Mouse (Mus musculus) midbrain, embryonic 14.5 days (tissue): ENCODE measurements around the gene Arhgef15. TPM values are rescaled to one million over a fixed set of nuclear protein-coding genes. Genes with fewer than 3 reads are reported as not detected.

Experiments
- ATAC-seq: fragments of 200-750 bp; cut with Nextera tagmentation; 2 replicates; pipeline ENCODE4 v1.8.0; 2017; ENCODE audit warnings: moderate number of reproducible peaks, moderate library complexity; ENCODE audit not compliant: low FRiP score, low TSS enrichment
- DNase-seq: peaks from one replicate; pipeline ENCODE4 v3.0.0-alpha.2; 2015
- H3K27ac ChIP-seq: fragments of 300-500 bp; sonication (generic); replicated peaks from 2 replicates; pipeline ENCODE4 v1.5.1; 2014; ENCODE audit warnings: mild to moderate bottlenecking, low read depth, low read length, moderate library complexity
- H3K27me3 ChIP-seq: fragments of 300-500 bp; sonication (generic); 2 replicates; pipeline ENCODE4 v1.6.1; 2014; ENCODE audit warnings: low read length, control low read depth, mixed read lengths; ENCODE audit not compliant: control insufficient read depth, insufficient read depth
- H3K36me3 ChIP-seq: fragments of 300-500 bp; sonication (generic); 2 replicates; pipeline ENCODE4 v1.6.1; 2014; ENCODE audit warnings: low read length, control low read depth; ENCODE audit not compliant: control insufficient read depth, insufficient read depth
- H3K4me1 ChIP-seq: fragments of 300-500 bp; sonication (generic); 2 replicates; pipeline ENCODE4 v1.6.1; 2014; ENCODE audit warnings: mild to moderate bottlenecking, antibody characterized with exemption, low read length, control low read depth; ENCODE audit not compliant: control insufficient read depth, insufficient read depth
- H3K4me2 ChIP-seq: fragments of 300-500 bp; sonication (generic); 2 replicates; pipeline ENCODE4 v1.6.1; 2014; ENCODE audit warnings: mild to moderate bottlenecking, low read length, moderate library complexity
- H3K4me3 ChIP-seq: fragments of 300-500 bp; sonication (generic); replicated peaks from 2 replicates; pipeline ENCODE4 v1.5.1; 2014; ENCODE audit warnings: low read depth, low read length
- H3K9ac ChIP-seq: fragments of 300-500 bp; sonication (generic); replicated peaks from 2 replicates; pipeline ENCODE4 v1.6.1; 2014; ENCODE audit warnings: mild to moderate bottlenecking, low read length, moderate library complexity
- H3K9me3 ChIP-seq: fragments of 300-500 bp; sonication (generic); 2 replicates; pipeline ENCODE4 v1.6.1; 2016; ENCODE audit warnings: low read length, control low read depth, mixed read lengths; ENCODE audit not compliant: control insufficient read depth
- WGBS: fragments of 180-500 bp; shearing (Covaris S2); extraction: QIAGEN DNeasy Blood & Tissue Kit; methylation state at CpG from one replicate; pipeline ENCODE4 v1.1.7; 2014; 5-methylcytosine and 5-hydroxymethylcytosine counted together
- polyA plus RNA-seq: library from polyadenylated mRNA; unstranded; fragments of >200 nt; fragmentation: Nextera tagmentation; extraction: Ambion mirVana; gene quantifications from 2 replicates; pipeline ENCODE4 v1.2.1, GENCODE M21; 2014

Arhgef15 gene
- polyA plus RNA-seq, 1 experiment from 2014 or later = 19.5 TPM

- Histone ChIP-seq H3K4me3 (no peak overlapping the region), H3K27me3 (peaks cover 20% of the 10 kb centered on the region; the same call in 1 of the 2 replicates), H3K36me3 (no peaks in the 10 kb centered on the region), H3K27ac (no peak overlapping the region), H3K4me2 (no peak overlapping the region), H3K4me1 (0 out of 2 replicates have a peak, but pooled peaks cover 8% of the 10 kb centered on the region), H3K9ac (no peak overlapping the region), H3K9me3 (no peaks in the 10 kb centered on the region)
- ATAC-seq (no peak), DNase-seq (no peak)
- WGBS = 94% methylated on average over 1 of the region's 1 CpGs
Observed at GRCm38 (mm10) chr11:68957971-68958370, 691 bp upstream of the Arhgef15 start.

GRCm38 (mm10) chr11:68956697-68957096 is 583 bp downstream of the Arhgef15 start:
- H3K4me2 ChIP-seq = no peak overlapping the region
- no peaks in the 10 kb centered on the region for H3K36me3 ChIP-seq
- no peak overlapping the region for H3K27ac ChIP-seq
- H3K4me3 ChIP-seq = no peak overlapping the region
- H3K9me3 ChIP-seq = no peaks in the 10 kb centered on the region
- no peak for DNase-seq
- 38% methylated on average over 13 of the region's 13 CpGs for WGBS
- no peak for ATAC-seq
- no peak overlapping the region for H3K9ac ChIP-seq
- peaks cover 20% of the 10 kb centered on the region; the same call in 1 of the 2 replicates for H3K27me3 ChIP-seq
- 0 out of 2 replicates have a peak, but pooled peaks cover 8% of the 10 kb centered on the region for H3K4me1 ChIP-seq

- no peak overlapping the region for H3K9ac ChIP-seq
- no peak overlapping the region for H3K27ac ChIP-seq
- no peak for DNase-seq
- no peak overlapping the region for H3K4me2 ChIP-seq
- 0 out of 2 replicates have a peak, but pooled peaks cover 8% of the 10 kb centered on the region for H3K4me1 ChIP-seq
- ATAC-seq = no peak
- no peaks in the 10 kb centered on the region for H3K9me3 ChIP-seq
- H3K27me3 ChIP-seq = peaks cover 20% of the 10 kb centered on the region; the same call in 1 of the 2 replicates
- no peak overlapping the region for H3K4me3 ChIP-seq
- WGBS = 51% methylated on average over 3 of the region's 3 CpGs
- no peaks in the 10 kb centered on the region for H3K36me3 ChIP-seq
Observed at GRCm38 (mm10) chr11:68956107-68956506, 1.2 kb downstream of the Arhgef15 start.

GRCm38 (mm10) chr11:68955473-68955872 is 1.8 kb downstream of the Arhgef15 start:
- no peaks in the 10 kb centered on the region for H3K36me3 ChIP-seq
- WGBS = 65% methylated on average over 5 of the region's 5 CpGs
- H3K4me1 ChIP-seq = 0 out of 2 replicates have a peak, but pooled peaks cover 8% of the 10 kb centered on the region
- peak overlapping the region; percentile 52; the same call in 1 of the 2 replicates for H3K4me2 ChIP-seq
- no peak for DNase-seq
- H3K27me3 ChIP-seq = peaks cover 20% of the 10 kb centered on the region; the same call in 1 of the 2 replicates
- H3K9ac ChIP-seq = peak overlapping the region; percentile 40; the same call in 1 of the 2 replicates
- H3K9me3 ChIP-seq = no peaks in the 10 kb centered on the region
- ATAC-seq = no peak
- H3K27ac ChIP-seq = no peak overlapping the region
- H3K4me3 ChIP-seq = no peak overlapping the region

GRCm38 (mm10) chr11:68954408-68954807 is 2.9 kb downstream of the Arhgef15 start:
- 0 out of 2 replicates have a peak, but pooled peaks cover 8% of the 10 kb centered on the region for H3K4me1 ChIP-seq
- peak; percentile 51 for DNase-seq
- WGBS = under 1% methylated on average over 17 of the region's 17 CpGs
- no peaks in the 10 kb centered on the region for H3K36me3 ChIP-seq
- H3K9me3 ChIP-seq = no peaks in the 10 kb centered on the region
- H3K9ac ChIP-seq = peak overlapping the region; percentile 40
- no peak overlapping the region for H3K27ac ChIP-seq
- no peak for ATAC-seq
- peaks cover 20% of the 10 kb centered on the region; the same call in 1 of the 2 replicates for H3K27me3 ChIP-seq
- peak overlapping the region; percentile 24 for H3K4me3 ChIP-seq
- H3K4me2 ChIP-seq = peak overlapping the region; percentile 52

GRCm38 (mm10) chr11:68953903-68954302 is 3.4 kb downstream of the Arhgef15 start:
- Histone ChIP-seq H3K27ac (no peak overlapping the region), H3K4me2 (peak overlapping the region; percentile 52), H3K9ac (no peak overlapping the region; the same call in 1 of the 2 replicates), H3K9me3 (no peaks in the 10 kb centered on the region), H3K4me3 (no peak overlapping the region), H3K36me3 (no peaks in the 10 kb centered on the region), H3K27me3 (peaks cover 20% of the 10 kb centered on the region; the same call in 1 of the 2 replicates), H3K4me1 (0 out of 2 replicates have a peak, but pooled peaks cover 8% of the 10 kb centered on the region)
- DNase-seq (no peak), ATAC-seq (no peak)
- 10% methylated on average over 13 of the region's 13 CpGs for WGBS

- ATAC-seq = peak; percentile 60; the same call in 1 of the 2 replicates
- peak overlapping the region; percentile 55 for H3K9ac ChIP-seq
- H3K4me3 ChIP-seq = peak overlapping the region; percentile 38
- 0 out of 2 replicates have a peak, but pooled peaks cover 4% of the 10 kb centered on the region for H3K36me3 ChIP-seq
- WGBS = 6% methylated on average over 12 of the region's 12 CpGs
- H3K4me2 ChIP-seq = peak overlapping the region; percentile 51
- no peaks in the 10 kb centered on the region for H3K27me3 ChIP-seq
- peak overlapping the region; percentile 86 for H3K27ac ChIP-seq
- DNase-seq = peak; percentile 74
- no peaks in the 10 kb centered on the region for H3K9me3 ChIP-seq
- no peaks in the 10 kb centered on the region for H3K4me1 ChIP-seq
Observed at GRCm38 (mm10) chr11:68947542-68947993, 9.7 kb downstream of the Arhgef15 start.

- 0 out of 2 replicates have a peak, but pooled peaks cover 4% of the 10 kb centered on the region for H3K36me3 ChIP-seq
- no peaks in the 10 kb centered on the region for H3K9me3 ChIP-seq
- peak overlapping the region; percentile 51 for H3K4me2 ChIP-seq
- no peaks in the 10 kb centered on the region for H3K4me1 ChIP-seq
- DNase-seq (peak; percentile 41), ATAC-seq (peak; percentile 24; the same call in 1 of the 2 replicates)
- no peaks in the 10 kb centered on the region for H3K27me3 ChIP-seq
- WGBS = 6% methylated on average over 16 of the region's 16 CpGs
- H3K9ac ChIP-seq = peak overlapping the region; percentile 51
- H3K4me3 ChIP-seq = peak overlapping the region; percentile 38
- peak overlapping the region; percentile 83 for H3K27ac ChIP-seq
Observed at GRCm38 (mm10) chr11:68946806-68947440, 10.4 kb downstream of the Arhgef15 start.
